Mouse (Mus musculus): ENCODE results near the gene Zfyve19. TPM values are rescaled to one million over a fixed set of nuclear protein-coding genes. Genes with fewer than 3 reads are reported as not detected.
A peak's percentile ranks its signal among the peaks of the same experiment; 100 is the strongest.

Gene Zfyve19
- polyA plus RNA-seq, 1 experiment from 2014 or later, result 67.2 TPM

DNA sequence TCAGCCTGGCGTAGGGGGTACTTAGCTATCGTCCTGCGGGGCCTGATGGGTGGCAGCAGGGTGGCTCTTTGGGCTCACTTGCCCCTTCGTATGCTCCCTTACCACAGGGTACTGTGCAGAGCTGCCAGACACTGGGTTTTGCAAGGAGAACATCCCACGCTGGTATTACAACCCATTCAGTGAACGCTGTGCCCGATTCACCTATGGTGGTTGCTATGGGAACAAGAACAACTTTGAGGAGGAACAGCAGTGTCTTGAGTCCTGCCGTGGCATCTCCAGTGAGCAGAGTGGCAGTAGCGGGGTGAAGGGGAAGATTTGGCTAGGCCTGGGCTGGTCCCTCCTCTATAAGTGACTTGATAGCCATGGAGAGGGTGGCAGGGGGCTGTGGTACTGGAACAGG lies 39.5 kb downstream of the Zfyve19 start:
- WGBS, result 82% methylated on average over 9 of the region's 9 CpGs
- ATAC-seq (ENCODE audit: low FRiP score, low TSS enrichment), result no peak
- Histone ChIP-seq H3K4me2 (replicated peaks; ENCODE audit: low read depth, low read length) (no peak overlapping the region), H3K27ac (ENCODE audit: low read length) (no peak overlapping the region), H3K36me3 (ENCODE audit: insufficient read depth, low read length) (no peaks in the 10 kb centered on the region), H3K9me3 (ENCODE audit: low read length) (no peaks in the 10 kb centered on the region), H3K27me3 (ENCODE audit: insufficient read depth, low read length) (no peaks in the 10 kb centered on the region), H3K9ac (replicated peaks; ENCODE audit: low read length) (no peak overlapping the region), H3K4me3 (ENCODE audit: low read length) (no peak overlapping the region), H3K4me1 (ENCODE audit: insufficient read depth, low read length) (peaks cover 3% of the 10 kb centered on the region; the same call in 1 of the 2 replicates)

DNA sequence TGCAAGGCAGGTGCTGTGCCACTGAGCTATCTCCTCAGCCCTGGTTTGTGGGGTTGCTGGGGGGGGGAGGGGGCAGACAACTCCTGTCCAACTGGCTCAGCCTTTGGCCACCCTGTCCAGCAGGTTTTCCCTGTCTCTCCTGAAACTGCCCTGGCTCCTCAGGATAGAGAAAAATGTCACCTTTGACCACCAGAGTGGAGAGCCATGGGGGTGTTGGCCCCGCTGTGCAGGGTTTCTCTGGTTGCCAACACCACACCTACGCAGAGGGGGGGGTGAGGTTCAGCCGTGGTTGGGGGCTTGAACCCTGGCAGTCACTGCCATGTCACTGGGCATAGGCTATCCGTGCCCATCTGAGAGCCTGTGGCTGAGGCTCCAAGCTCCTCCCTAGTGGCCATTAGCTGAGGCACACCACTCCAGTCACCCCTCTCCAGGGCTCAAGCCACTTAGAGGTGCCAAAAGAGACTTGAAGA lies 41.2 kb downstream of the Zfyve19 start:
- H3K27ac ChIP-seq (ENCODE audit: low read length), result no peak overlapping the region
- H3K9me3 ChIP-seq (ENCODE audit: low read length), result no peaks in the 10 kb centered on the region
- WGBS, result 67% methylated on average over 4 of the region's 4 CpGs
- peaks cover 12% of the 10 kb centered on the region for H3K27me3 ChIP-seq (ENCODE audit: insufficient read depth, low read length)
- no peak overlapping the region for H3K4me3 ChIP-seq (ENCODE audit: low read length)
- peaks cover 3% of the 10 kb centered on the region; the same call in 1 of the 2 replicates for H3K4me1 ChIP-seq (ENCODE audit: insufficient read depth, low read length)
- no peak overlapping the region for H3K4me2 ChIP-seq (replicated peaks; ENCODE audit: low read depth, low read length)
- H3K9ac ChIP-seq (replicated peaks; ENCODE audit: low read length), result no peak overlapping the region
- ATAC-seq (ENCODE audit: low FRiP score, low TSS enrichment), result 0 out of 2 replicates have a peak, but pooled peaks have one; percentile 36
- no peaks in the 10 kb centered on the region for H3K36me3 ChIP-seq (ENCODE audit: insufficient read depth, low read length)

DNA sequence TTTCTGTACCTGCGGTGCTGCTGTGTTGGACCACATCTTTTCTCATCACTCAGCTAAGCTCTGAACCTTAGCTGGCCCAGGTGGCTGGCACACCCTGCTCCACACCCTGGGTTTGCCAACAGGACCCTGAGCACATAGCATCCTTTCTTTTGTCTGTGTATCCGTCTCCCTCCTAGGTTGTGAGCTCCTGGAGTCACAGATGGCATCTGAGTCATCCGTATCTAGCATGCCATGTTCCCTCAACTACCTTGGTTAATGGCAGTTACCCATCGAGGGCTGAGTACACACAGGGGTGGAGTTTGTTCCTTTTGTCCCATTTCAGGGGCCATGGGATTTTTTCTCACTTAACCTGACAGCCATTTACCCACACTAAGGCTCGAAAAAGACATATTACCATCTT lies 42.0 kb downstream of the Zfyve19 start:
- no peak overlapping the region for H3K9ac ChIP-seq (replicated peaks; ENCODE audit: low read length)
- H3K4me3 ChIP-seq (ENCODE audit: low read length), result no peak overlapping the region
- H3K27ac ChIP-seq (ENCODE audit: low read length), result no peak overlapping the region
- H3K9me3 ChIP-seq (ENCODE audit: low read length), result no peaks in the 10 kb centered on the region
- peaks cover 16% of the 10 kb centered on the region for H3K27me3 ChIP-seq (ENCODE audit: insufficient read depth, low read length)
- ATAC-seq (ENCODE audit: low FRiP score, low TSS enrichment), result 0 out of 2 replicates have a peak, but pooled peaks have one; percentile 16
- WGBS, result 62% methylated on average over 5 of the region's 5 CpGs
- H3K36me3 ChIP-seq (ENCODE audit: insufficient read depth, low read length), result no peaks in the 10 kb centered on the region
- no peak overlapping the region for H3K4me2 ChIP-seq (replicated peaks; ENCODE audit: low read depth, low read length)
- peaks cover 3% of the 10 kb centered on the region; the same call in 1 of the 2 replicates for H3K4me1 ChIP-seq (ENCODE audit: insufficient read depth, low read length)

DNA sequence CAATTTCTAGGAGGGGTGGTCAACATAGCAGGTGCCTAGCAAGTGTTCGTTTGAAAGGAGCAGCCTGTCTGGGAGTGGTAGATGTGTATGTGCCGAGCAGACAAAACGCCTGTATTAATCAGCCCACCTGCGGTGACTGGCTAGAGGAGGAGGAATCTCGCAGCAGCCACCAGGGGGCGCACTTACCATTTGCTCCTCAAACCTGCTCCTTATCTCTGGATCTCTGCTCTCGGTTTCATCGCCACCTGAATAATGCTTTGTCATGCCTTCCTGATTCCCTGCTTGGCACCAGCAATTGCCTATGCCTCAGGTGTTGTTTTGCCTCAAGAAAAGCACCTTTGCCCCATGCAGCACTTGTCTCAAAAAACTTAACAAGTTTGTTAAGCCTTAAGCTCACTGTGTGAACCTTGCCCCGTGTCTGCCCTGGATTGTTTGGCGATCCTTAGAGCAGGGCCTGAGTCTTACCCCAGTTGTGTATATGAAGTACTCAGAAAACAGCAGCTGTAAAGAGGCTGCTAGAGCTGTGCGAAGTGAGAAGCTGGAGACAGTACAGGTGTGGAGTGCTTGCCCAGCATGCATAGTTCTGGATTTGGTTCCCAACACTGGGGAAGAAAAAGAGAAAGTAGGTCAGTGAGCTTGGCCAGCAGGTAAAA lies 42.5 kb downstream of the Zfyve19 start:
- Histone ChIP-seq H3K36me3 (ENCODE audit: insufficient read depth, low read length) (no peaks in the 10 kb centered on the region), H3K4me3 (ENCODE audit: low read length) (0 out of 2 replicates have a peak overlapping the region, but pooled peaks have one; percentile 4), H3K27ac (ENCODE audit: low read length) (peak overlapping the region; percentile 39; the same call in 1 of the 2 replicates), H3K4me1 (ENCODE audit: insufficient read depth, low read length) (peaks cover 3% of the 10 kb centered on the region; the same call in 1 of the 2 replicates), H3K9ac (replicated peaks; ENCODE audit: low read length) (0 out of 2 replicates have a peak overlapping the region, but pooled peaks have one; percentile 17), H3K9me3 (ENCODE audit: low read length) (no peaks in the 10 kb centered on the region), H3K4me2 (replicated peaks; ENCODE audit: low read depth, low read length) (peak overlapping the region; percentile 39), H3K27me3 (ENCODE audit: insufficient read depth, low read length) (peaks cover 19% of the 10 kb centered on the region)
- WGBS, result 10% methylated on average over 11 of the region's 11 CpGs
- ATAC-seq (ENCODE audit: low FRiP score, low TSS enrichment), result peak; percentile 62

DNA sequence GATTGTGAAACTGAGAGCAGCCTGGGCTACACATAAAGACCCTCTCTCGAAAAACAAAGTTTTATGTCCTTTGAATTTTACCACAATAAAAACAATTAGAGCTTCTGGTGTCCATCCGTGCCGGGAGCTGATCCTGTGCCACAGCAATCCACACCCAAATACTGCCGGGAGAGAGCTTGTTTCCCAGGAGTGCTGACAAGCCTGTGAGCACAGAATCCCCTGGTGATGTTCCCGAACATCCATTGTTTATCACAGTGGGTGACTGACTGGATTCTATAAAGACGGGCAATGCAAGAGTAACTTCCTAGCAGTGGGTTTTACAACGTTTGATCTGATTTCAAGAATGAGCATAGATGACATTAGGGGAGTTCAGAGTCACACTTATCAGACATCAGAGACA lies 46.6 kb downstream of the Zfyve19 start:
- 21% methylated on average over 7 of the region's 7 CpGs for WGBS
- ATAC-seq (ENCODE audit: low FRiP score, low TSS enrichment), result no peak

DNA sequence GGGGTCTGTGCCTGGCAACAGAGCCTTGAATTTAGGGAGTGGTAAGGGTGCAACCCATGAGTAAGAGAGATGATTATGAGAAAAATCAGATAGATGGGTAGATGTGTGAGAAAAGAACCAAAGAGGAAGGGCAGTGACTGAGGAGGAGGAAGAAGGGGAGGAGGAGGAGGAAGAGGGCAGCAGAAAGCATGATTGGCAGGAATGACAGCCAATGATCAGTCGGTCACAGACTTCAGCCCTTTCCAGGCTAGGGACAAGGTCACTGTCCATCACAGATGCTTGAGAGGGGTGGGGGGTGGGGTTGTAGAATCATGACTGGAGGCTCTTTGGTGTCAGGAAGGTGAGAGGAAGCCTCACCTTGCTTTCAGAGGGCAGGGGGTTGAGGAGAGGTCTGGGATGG lies 52.1 kb downstream of the Zfyve19 start:
- WGBS, result 68% methylated on average over 1 of the region's 1 CpGs
- Histone ChIP-seq H3K27ac (ENCODE audit: low read length) (no peak overlapping the region), H3K9me3 (ENCODE audit: low read length) (no peaks in the 10 kb centered on the region), H3K27me3 (ENCODE audit: insufficient read depth, low read length) (peaks cover 2% of the 10 kb centered on the region), H3K9ac (replicated peaks; ENCODE audit: low read length) (no peak overlapping the region), H3K4me2 (replicated peaks; ENCODE audit: low read depth, low read length) (no peak overlapping the region), H3K36me3 (ENCODE audit: insufficient read depth, low read length) (no peaks in the 10 kb centered on the region), H3K4me3 (ENCODE audit: low read length) (no peak overlapping the region), H3K4me1 (ENCODE audit: insufficient read depth, low read length) (0 out of 2 replicates have a peak, but pooled peaks cover 6% of the 10 kb centered on the region)
- no peak for ATAC-seq (ENCODE audit: low FRiP score, low TSS enrichment)

More for the DNA sequence above, 46.6 kb downstream of the Zfyve19 start:
- H3K4me1 ChIP-seq (ENCODE audit: insufficient read depth, low read length), result peaks cover 3% of the 10 kb centered on the region; the same call in 1 of the 2 replicates
- H3K27me3 ChIP-seq (ENCODE audit: insufficient read depth, low read length), result peaks cover 19% of the 10 kb centered on the region
- H3K4me3 ChIP-seq (ENCODE audit: low read length), result no peak overlapping the region
- H3K36me3 ChIP-seq (ENCODE audit: insufficient read depth, low read length), result no peaks in the 10 kb centered on the region
- H3K9ac ChIP-seq (replicated peaks; ENCODE audit: low read length), result no peak overlapping the region
- no peak overlapping the region for H3K4me2 ChIP-seq (replicated peaks; ENCODE audit: low read depth, low read length)
- no peaks in the 10 kb centered on the region for H3K9me3 ChIP-seq (ENCODE audit: low read length)
- no peak overlapping the region for H3K27ac ChIP-seq (ENCODE audit: low read length)

DNA sequence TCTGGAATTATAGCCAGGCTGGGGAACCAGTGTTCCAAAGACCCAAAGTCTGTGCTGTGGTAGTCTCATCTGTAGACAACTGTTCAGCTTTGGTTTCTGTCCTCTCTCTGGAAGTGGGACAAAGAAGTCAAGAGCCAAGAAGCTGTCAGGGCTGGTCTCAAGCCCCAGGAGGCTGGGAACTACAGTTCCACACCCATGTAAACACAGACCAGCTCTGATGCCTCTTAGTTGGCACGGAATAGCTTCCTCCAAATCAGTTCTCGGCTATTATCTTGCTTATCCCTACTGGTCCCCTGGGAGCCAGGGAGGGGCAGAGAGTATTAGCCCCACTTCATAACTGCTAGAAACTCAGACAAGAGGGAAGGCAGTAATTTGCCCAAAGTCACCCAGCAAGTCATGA lies 52.9 kb downstream of the Zfyve19 start:
- H3K27me3 ChIP-seq (ENCODE audit: insufficient read depth, low read length), result no peaks in the 10 kb centered on the region
- H3K4me3 ChIP-seq (ENCODE audit: low read length), result no peak overlapping the region
- H3K4me1 ChIP-seq (ENCODE audit: insufficient read depth, low read length), result 0 out of 2 replicates have a peak, but pooled peaks cover 6% of the 10 kb centered on the region
- no peaks in the 10 kb centered on the region for H3K9me3 ChIP-seq (ENCODE audit: low read length)
- H3K36me3 ChIP-seq (ENCODE audit: insufficient read depth, low read length), result no peaks in the 10 kb centered on the region
- 56% methylated on average over 2 of the region's 2 CpGs for WGBS
- ATAC-seq (ENCODE audit: low FRiP score, low TSS enrichment), result no peak
- no peak overlapping the region for H3K9ac ChIP-seq (replicated peaks; ENCODE audit: low read length)
- no peak overlapping the region for H3K27ac ChIP-seq (ENCODE audit: low read length)
- H3K4me2 ChIP-seq (replicated peaks; ENCODE audit: low read depth, low read length), result no peak overlapping the region

DNA sequence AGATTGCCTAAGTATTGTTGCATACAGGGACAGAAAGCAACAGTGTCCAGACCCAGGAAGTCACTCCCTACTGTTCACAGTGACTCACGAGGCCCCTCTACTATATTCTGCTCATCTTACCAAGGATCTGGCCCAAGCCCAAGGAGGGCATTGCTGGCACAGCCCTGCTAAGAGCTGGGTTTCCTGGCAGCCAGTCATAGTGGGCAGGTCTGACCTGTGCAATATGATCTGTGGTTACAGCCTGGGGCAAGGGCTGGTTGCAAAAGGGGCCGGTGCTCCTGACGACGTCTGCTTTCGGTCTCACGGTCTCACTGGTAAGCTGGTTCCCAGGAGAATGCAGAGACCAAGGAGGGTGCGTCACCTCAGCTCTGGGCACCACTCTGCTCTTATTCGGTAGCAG lies 54.6 kb downstream of the Zfyve19 start:
- ATAC-seq (ENCODE audit: low FRiP score, low TSS enrichment), result peak; percentile 86
- Histone ChIP-seq H3K4me1 (ENCODE audit: insufficient read depth, low read length) (0 out of 2 replicates have a peak, but pooled peaks cover 6% of the 10 kb centered on the region), H3K9ac (replicated peaks; ENCODE audit: low read length) (0 out of 2 replicates have a peak overlapping the region, but pooled peaks have one; percentile 23), H3K4me2 (replicated peaks; ENCODE audit: low read depth, low read length) (peak overlapping the region; percentile 1; the same call in 1 of the 2 replicates), H3K27ac (ENCODE audit: low read length) (no peak overlapping the region), H3K4me3 (ENCODE audit: low read length) (no peak overlapping the region), H3K27me3 (ENCODE audit: insufficient read depth, low read length) (no peaks in the 10 kb centered on the region), H3K36me3 (ENCODE audit: insufficient read depth, low read length) (no peaks in the 10 kb centered on the region), H3K9me3 (ENCODE audit: low read length) (no peaks in the 10 kb centered on the region)
- 18% methylated on average over 8 of the region's 8 CpGs for WGBS

DNA sequence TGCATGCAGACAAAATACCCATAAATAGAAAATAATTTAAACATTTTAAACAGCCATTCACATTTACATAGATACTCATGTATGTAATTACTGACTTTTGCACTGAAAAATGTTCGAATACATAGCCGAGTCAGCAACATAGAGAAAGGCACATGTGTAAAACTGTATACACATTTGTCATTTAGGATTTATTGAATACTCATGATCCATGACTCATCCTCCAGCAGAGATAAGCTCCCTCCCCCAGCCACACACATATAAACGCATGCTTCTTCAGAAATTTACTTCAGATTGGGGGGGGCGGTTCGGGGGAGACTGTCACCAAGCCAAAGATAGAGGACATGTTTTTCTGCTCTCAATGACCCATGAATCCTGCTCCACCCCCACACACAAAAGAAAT lies 55.4 kb downstream of the Zfyve19 start:
- Histone ChIP-seq H3K4me3 (ENCODE audit: low read length) (no peak overlapping the region), H3K9ac (replicated peaks; ENCODE audit: low read length) (no peak overlapping the region), H3K27ac (ENCODE audit: low read length) (no peak overlapping the region), H3K36me3 (ENCODE audit: insufficient read depth, low read length) (no peaks in the 10 kb centered on the region), H3K4me2 (replicated peaks; ENCODE audit: low read depth, low read length) (no peak overlapping the region), H3K9me3 (ENCODE audit: low read length) (no peaks in the 10 kb centered on the region), H3K27me3 (ENCODE audit: insufficient read depth, low read length) (no peaks in the 10 kb centered on the region), H3K4me1 (ENCODE audit: insufficient read depth, low read length) (0 out of 2 replicates have a peak, but pooled peaks cover 6% of the 10 kb centered on the region)
- 71% methylated on average over 5 of the region's 5 CpGs for WGBS
- no peak for ATAC-seq (ENCODE audit: low FRiP score, low TSS enrichment)
